Mouse (Mus musculus) lung, postnatal 25 days (tissue): ENCODE results near the gene OR5BS1P.
"Not testable (repeated sequence)": the region's sequence is repeated elsewhere in the genome, so short reads cannot be mapped to it uniquely, and the experiment has no call there.

Experiments
- DNase-seq: peaks from one replicate; pipeline ENCODE4 v3.0.0; 2022; ENCODE audit warnings: low spot score

The OR5BS1P gene

DNA sequence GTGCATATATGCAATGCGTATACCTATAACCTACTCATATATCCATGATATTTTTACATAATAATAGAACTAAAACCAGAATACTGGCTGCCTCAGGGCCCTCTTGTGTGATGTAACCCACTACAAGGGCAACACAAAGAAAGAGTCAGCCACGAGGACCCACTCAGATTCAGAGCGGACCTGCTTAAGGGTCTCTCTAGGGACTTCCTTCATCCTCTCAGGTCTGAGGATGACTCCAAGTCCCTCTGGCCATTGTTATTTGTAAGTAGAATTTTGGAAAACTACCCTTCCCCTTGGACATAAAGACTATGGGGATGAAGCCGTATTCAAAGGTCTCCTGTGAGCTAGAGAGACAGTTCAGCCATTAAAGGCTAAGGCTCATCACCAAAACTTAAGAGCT, at the start of gene OR5BS1P:
OR5BS1P (plus strand) TSS at position 301 of the 400 bp plus-strand sequence.
- no peak for DNase-seq

DNA sequence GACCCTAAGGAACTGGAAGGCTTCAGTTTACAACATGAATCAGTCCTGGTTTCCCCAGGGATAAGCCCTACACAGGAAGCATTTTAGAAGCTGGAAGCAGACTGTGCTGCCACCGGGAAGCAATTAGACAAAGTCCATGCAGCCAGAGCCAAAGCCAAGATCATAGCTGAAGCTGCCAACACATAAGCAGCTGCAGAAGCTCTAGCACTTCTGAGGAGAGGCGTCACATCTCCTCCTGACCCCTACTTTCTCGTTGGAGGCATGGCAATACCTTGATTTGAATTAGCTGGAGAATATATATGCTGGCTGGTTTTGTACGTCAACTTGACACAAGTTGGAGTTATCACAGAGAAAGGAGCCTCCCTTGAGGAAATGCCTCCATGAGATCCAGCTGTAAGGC, 48.8 kb upstream of the OR5BS1P start:
- no peak for DNase-seq

DNA sequence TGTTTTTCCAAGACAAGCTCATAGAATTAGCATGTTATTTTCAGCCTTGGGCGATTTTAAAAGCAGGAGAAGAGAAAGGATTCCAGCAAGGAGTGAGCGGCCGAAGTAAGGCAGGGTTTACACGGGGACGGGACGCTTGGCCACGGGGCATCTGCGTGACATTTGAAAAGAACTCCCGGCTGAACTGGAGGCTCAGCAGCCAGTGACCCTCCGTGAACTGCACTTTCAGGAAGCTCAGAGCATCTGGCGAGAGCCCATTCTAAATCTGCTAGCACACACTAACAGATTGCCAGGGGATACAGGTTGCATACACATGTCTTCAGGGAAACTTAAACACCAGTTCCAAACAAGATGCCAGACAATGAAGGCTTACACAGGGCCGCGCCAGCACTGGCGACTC, 45.4 kb upstream of the OR5BS1P start:
- DNase-seq, result no peak

DNA sequence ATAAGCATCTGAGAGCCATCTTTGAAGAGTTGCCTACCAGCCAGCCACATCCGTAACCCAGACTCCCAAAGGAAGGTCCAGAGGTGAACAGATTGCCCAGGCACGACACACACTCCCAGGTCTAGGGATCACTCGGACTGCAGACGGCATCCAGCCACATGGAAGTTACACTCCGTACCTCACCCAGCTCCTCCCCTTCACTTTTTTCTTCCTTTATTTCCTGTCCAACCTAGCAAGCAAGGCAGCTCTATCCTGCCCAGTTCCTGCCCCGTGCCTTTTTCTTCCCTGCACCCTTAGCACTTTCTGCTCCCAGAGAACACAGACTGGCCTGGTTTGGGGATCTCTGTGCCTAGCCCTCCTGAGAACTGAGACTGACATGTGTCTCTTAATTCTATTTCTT, 44.9 kb upstream of the OR5BS1P start:
- no peak for DNase-seq

GRCm38 (mm10) chr15:98425188-98425587, 44.5 kb upstream of the OR5BS1P start:
- DNase-seq, result no peak

DNA sequence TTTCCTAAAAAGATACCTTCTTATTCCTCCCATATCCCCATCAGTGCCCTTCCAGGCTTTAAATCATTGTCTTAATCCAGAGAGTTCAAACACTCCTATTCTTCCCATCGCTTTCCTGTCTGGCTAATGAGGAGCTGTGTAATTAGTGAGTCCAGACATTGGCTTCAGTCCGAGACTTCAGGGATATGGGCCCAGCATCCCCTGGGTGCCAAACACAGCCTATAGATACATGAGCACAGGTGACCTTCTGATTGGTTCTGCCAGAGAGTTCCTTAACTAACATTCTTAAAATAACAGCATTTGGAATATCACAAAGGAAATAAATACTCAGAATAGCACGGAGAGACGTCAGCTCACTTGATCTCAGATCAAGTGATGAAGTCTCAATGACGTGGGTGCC, 38.8 kb upstream of the OR5BS1P start, which contains the start of gene Olfr282:
Olfr282 (plus strand) TSS at position 301 of the 400 bp plus-strand sequence.
- not testable (repeated sequence) for DNase-seq

DNA sequence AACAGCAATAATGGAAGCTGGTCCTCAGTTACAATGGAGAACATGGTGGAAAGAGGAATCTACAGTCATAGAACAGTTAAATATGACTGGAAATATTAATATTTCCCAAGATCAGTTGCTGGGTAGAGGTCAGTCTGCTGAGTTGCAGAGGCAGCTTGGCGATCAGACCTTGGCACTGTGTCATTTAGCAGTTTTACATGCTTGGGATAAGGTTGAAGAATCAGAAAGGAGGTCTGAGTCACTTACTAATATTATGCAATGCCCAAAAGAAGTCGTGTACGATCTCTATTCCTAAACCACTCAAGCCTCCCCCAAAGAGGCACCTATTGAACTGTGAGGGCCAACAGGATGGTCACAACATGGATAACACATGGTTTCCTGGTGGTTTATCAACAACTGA, 25.1 kb upstream of the OR5BS1P start:
- DNase-seq, result no peak

GRCm38 (mm10) chr15:98448521-98448920, 21.2 kb upstream of the OR5BS1P start:
- DNase-seq, result peak; percentile 20

GRCm38 (mm10) chr15:98452288-98452687, 17.4 kb upstream of the OR5BS1P start, which contains the start of gene Olfr281:
Gene Olfr281, plus strand, starts transcription at chr15:98452588.
- DNase-seq, result no peak

DNA sequence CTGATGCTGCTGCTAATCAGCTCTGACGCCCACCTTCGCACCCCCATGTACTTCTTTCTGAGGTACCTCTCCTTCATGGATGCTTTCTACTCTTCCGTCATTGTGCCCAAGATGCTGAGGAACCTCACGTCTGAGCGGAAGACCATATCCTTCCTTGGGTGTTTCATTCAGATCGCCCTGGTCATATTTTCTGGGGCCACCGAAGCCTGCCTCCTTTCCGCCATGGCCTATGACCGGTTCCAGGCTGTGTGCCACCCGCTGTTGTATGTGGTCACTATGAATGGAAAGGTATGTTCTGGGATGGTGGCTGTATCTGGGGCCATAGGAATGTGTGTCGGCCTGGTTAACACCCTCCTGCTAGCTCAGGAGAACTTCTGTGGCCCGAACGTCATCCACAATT, 1.8 kb downstream of the OR5BS1P start:
- DNase-seq, result no peak

- no peak for DNase-seq
Observed at GRCm38 (mm10) chr15:98474958-98475357, 5.3 kb downstream of the OR5BS1P start.

DNA sequence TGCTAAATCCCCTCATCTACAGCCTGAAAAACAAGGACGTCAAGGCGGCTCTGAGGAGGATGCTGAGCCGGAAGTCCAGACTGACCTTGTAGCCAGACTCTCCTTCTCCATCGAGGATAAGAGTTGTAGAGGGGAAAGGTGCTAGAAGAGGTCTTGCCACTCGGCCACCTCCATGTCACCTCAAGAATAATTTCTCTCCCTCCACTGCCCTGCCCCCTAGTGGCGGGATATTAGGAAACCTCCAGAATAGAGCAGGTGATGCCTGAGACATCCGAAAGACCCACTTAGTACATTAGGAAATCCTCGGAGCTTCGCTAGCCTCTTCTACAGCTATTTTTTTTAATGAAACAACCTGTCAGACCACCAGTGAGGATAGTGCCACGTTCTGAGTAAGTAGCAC, 5.7 kb downstream of the OR5BS1P start:
- peak; percentile 53 for DNase-seq

DNA sequence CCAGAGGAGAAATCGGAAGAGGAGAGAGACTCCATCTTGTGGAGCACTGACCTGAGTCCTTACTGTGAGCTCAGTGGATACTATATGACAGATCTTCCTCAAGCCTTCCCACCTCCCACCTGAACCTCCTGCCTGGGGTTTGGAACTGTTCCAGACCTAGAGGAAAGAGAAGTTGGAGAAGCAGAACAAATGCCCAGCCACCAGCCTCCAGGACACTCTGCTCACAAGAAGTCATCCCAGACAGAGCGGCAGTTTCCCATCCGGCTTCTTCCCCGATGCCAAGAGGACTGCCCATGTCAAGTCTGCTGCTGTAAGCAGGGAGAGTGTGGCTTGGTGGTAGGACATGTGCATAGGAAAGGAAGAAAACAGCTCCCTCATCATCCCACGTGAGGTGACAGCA, 6.6 kb downstream of the OR5BS1P start:
- no peak for DNase-seq

DNA sequence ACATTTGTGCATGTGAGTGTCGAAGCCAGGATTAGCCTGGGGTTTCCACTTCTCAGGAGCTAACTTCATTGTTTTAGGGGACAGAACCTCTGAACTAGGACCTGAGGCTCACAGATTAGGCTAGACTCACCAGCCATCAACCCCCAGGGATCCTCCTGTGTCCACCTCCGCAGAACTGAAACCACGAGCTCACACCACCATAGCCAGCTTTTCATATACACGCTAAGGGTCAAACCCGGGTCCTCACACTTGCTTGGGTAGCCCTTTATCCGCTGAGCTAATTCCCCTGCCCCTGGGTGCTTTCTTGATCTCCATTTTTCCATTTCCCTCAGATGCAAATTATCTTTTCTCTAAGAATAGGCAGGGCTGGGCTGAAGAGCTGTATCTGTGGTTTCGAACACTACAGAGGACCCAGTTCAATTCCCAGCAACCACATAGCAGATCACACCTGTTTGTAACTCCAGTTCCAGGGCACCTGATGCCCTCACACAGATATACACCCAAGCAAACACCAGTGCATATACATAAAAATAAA, 9.9 kb downstream of the OR5BS1P start:
- no peak for DNase-seq

DNA sequence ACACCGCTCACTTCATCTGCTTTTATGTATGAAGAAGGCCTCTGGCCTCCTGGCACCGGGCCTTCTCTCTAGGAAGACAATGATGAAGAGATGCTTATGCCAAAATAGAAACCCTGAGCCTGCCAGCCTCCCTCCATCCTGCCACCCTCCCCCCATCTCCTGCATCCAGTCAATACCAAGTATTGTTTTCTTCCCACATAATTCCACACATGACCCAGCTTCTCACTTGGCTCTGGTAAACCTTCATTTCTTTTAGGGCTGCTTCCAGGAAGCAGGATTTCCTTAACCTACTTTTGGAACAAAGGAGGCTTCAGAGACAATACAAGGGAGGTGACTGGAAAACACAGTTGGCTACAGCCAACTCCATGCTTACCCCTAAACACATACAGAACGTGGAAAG, 13.0 kb downstream of the OR5BS1P start, which contains the start of gene Lalba:
Lalba (minus strand) TSS at position 21 of the 400 bp plus-strand sequence.
- DNase-seq, result no peak

GRCm38 (mm10) chr15:98483907-98484886, 14.5 kb downstream of the OR5BS1P start:
- peak; percentile 73 for DNase-seq

GRCm38 (mm10) chr15:98486433-98487021, 16.8 kb downstream of the OR5BS1P start:
- DNase-seq, result no peak

DNA sequence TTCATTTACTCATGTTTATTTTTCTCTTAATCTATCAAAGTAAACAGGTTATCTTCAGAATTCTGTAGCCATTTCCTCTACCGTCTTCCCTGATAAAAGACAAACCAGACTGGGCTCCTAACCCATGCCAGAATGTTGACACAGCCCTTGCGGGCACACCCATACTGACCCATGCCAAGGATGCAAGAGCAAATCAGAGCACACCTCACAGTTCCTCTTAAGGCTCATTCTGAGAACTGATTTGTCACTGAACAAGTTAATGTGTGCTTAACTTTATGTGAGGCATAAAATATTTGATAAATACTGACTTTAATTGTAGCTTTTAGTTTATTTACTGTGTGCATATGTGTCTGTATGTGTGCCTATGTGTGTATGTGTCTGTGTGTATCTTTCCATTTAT, 21.6 kb downstream of the OR5BS1P start:
- DNase-seq, result no peak

GRCm38 (mm10) chr15:98492102-98492501, 22.4 kb downstream of the OR5BS1P start, which contains the start of gene Olfr279:
Gene Olfr279, plus strand, starts transcription at chr15:98492402.
- DNase-seq, result no peak

DNA sequence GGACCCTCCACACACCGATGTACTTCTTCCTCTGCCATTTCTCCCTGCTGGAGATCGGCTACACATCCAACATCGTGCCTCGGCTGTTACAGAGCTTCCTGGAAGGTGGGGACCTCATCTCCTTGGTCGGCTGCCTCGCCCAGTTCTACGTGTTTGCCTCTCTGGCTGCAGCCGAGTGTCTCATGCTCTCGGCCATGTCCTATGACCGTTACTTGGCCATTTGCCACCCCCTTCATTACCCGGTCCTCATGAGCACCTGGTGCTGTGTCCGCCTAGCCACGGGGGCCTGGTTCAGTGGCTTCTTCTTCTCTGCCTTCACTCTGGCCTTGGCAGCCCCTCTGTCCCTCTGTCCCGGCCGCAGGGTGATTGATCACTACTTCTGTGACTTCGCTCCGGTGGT, 27.9 kb downstream of the OR5BS1P start:
- DNase-seq, result no peak

DNA sequence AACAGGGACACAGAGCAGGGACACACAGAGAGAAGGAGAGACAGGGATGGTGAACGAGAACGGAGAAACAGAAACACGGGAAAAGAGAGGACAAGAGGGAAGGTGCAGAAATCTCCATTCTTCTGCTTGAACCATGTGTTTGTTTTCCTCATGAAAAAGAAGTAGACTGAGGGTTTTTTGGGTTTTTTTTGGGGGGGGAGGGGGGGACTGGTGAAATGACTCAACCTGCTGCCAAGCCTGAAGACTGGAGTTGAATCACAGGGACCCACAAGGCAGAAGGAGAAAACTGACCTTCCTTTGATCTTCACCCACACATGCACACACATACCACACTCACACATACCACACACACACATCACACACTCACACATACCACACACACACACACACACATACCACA, 33.6 kb downstream of the OR5BS1P start:
- no peak for DNase-seq

DNA sequence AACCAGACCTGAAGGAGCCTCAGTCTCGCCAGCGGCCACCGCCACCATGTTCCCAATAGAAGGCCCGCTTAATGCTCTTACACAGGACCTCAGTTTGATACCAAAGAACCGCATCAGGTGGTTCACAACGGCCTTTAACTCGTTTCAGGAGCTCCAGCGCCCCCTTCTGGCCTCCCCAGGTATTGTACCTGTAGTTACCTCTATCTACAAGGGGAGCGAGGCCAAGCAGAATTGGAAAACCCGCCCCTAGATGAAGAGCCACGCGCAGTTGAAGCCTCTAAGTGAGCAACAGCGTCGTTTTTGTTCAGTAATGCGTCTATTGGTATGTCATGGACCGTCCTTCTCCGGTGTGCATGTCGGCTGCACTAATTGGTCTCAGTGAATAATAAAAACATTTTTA, 34.8 kb downstream of the OR5BS1P start:
- peak; percentile 61 for DNase-seq
